Mouse (Mus musculus) B cell, adult 2 months (primary cell): ENCODE measurements at regions not wholly inside any gene's neighbourhood (a gene's known extent, or its start where the extent isn't known, plus 50 kb on each side); places are given as distances from the start of the nearest gene placed in this dataset.
A peak's percentile ranks its signal among the peaks of the same experiment; 100 is the strongest.
"Not testable (repeated sequence)": the region's sequence is repeated elsewhere in the genome, so short reads cannot be mapped to it uniquely, and the experiment has no call there.

ENCODE experiments used
- DNase-seq, 2 experiments: peaks; one replicate each; pipeline ENCODE4 v3.0.0; 2022

DNA sequence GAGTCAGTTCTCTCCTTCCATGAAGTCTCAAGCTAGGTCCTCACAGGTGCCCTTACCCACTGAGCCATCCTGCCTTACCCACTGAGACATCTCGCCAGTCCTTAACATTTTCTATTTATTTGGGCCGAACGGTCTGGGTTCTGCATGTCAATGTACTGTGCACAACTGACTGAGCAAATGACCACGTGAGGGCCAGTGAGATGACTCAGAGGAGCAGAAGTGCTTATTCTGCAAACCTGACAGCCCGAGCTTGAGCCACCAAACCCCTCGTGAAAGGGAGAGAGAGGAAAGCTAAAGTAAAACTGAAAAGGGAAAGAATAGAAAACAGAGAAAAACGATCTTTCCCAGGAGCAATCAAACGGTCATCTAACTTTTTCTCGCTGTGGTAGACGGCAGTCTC is 52.2 kb upstream of the Nmd3 start:
- no peak for DNase-seq

DNA sequence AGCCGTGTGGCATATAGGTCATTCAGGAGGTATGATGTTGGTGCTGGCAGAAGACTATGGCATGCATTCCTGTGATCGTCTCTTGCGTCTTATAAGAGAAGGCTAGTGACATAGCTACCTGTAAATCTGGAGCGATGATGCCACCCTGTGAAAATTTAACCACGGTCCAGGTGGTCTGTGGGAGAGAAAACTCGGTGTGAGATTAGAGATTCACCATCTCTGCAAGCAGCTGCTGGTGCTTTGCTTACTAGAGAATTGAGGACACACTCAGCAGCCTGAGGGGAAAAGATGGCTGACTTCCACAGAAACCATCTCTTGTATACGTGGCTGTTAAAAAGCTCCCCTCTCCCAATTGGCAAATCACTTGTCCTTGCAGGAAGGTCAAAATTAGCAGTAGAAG is 54.0 kb upstream of the Nmd3 start:
- DNase-seq, result no peak

DNA sequence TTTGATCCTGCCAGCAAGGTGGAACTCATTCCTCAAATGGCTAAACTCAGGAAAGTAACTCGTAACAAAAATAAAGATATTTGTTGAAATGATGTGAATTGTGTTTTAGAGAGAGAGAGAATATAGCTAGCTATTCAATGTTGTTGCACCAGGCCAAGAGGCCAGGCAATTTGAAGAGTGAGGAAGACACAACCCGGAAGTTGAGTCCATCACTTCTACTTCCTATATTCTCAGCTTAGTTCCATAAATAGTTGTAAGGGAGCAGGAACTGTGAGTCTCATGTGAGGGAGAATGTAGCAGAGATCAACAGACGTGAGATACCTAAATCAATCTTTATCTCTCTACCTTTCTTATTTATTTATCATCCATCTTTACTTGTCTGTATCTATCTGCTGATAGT is 54.4 kb upstream of the Nmd3 start:
- no peak for DNase-seq

DNA sequence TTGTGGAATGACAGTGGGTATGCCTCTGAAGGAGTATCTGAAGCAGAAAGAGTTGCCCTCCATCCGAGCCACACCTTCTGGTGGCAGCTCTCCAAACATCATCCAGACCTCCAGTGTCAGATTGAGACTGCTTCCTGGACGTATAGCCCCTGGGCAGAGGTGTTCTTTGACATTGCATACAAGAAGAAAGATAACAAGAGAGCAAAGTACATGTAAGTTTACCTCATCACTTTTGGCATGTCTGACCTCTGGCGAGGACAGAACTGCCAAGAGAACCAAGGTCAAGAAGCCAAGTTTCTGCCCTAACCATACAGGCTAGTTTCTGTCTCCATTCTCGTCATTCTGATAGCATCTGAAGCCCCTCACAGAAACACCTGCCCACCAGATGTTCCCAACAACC is 57.5 kb upstream of the Nmd3 start:
- no peak for DNase-seq

DNA sequence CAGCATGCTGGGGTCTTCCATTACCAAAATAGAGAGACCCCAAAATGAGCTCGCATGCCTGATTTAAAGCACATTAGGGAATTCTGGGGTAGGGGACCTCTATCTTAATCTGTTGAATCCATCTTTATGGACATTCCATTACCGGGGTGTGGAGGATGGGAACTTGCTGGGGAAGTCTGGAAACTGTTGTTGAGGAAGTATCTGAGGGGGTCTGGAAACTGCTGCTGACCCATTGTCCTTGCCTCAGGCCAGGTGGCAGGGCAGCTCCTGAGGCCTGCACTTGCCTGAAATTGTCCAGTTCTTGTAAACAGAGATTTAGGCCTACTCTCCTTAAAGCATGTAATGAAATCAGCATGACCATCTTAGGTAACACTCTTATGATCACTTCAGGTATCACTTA is 59.4 kb upstream of the B3galnt1 start:
- DNase-seq, result no peak

DNA sequence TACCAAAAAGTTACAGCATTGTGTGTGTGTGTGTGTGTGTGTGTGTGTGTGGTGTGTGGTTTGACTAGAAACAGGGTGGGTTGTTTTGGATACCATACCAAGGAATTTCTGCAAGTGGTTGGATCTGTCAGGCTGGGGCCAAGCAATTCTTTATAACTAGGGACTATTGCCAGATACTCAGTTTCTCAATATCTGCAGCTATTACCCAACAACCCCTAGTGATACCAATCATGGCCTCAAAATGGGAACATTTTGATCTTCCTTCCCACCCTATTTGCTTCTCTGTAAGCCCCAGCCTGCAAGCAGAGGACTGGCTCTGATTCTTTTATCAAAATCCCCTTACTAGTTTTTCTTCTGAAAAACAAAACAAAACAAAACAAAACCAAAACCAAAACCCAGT is 58.8 kb upstream of the B3galnt1 start:
- no peak for DNase-seq

DNA sequence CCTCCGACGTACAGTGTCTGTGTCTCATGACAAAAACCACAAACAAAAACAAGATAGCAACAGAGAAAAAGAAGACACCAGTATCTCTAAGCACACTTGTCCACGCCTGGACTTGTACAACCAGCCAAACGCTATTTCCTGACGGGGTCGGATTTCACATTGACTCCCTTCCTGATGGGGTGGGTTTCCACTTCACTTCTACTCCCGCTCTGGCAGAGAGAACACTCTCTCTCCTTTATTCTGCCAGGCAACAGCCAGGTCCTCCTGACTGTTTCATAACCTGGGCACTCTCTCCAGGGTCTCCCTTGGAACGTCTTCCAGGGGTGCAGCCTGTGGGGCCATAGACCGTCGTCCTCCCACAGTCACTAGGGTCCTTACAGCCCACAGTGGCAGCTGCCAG is 56.9 kb upstream of the B3galnt1 start:
- not testable (repeated sequence) for DNase-seq

DNA sequence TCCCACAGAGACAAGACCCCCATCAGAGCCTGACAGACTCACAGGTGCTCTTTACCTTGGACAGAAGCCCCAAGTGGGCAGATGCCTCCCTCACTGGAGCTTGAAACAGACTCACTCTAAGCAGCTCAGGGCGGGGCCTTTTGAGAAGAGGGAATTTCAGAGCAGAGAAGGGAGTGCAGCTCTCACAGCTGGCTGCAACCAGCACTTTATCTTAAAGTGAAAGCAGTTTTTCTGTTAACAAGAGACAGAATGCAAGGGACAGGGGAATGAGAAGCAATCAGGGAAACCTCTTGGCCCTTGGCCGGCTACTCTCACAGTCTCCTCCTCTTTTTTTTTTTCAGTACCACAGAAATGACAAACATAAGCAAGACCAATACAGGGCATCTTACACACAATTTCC is 56.2 kb upstream of the B3galnt1 start:
- DNase-seq, result peak; percentile 23 to 27

DNA sequence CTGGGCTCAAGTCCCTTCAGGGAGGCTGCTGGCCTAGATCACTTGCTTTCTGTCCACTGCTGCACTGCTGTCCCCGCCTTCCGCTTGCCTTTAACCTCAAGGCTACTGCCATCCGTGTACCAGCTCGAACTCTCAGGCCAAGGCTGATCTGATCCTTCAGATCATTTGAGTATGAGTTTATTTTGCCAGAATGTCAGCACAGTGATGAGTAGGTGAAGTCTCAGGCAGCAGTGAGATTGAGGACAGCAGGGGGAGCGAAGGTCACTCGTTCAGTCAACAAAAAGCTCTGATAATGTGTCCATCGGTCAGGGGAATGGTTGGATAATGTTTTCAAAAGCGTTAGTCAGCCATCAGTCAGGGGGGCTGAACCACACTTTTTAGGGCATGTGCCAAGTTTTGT is 54.6 kb upstream of the B3galnt1 start:
- not testable (repeated sequence) for DNase-seq

DNA sequence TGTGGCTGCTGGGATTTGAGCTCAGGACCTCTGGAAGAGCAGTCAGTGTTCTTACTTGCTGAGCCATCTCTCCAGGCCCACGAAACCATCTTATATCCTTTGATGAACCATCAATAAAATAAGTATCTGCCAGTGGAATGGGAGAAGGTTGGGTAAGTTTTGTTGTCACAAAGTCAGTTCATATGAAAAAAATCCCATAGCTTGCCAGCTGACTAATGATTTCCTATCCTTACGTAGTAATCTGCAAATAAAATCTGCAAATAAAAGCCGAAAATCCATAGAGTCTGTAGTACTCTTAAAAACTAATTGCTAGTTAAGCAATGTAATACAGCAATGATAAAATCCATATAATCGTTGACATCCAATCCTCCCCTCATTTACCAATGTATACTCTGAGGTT is 50.8 kb upstream of the B3galnt1 start:
- DNase-seq, result no peak
